In genomic region chr5:138757135-138757534, GRCm38 (mm10) we compare ENCODE assay signal across 9 mouse cellular contexts. TPM values are rescaled to one million over a fixed set of nuclear protein-coding genes. Genes with fewer than 3 reads are reported as not detected.
A peak's percentile ranks its signal among the peaks of the same experiment; 100 is the strongest.
DNase-seq lines count a peak whose midpoint lies in the region; ATAC-seq and TF ChIP-seq lines count a peak whose summit lies in the region.
"Had no signal": no experiment of that assay in that cellular context is flagged by ENCODE, and none has a peak within 500 bp of the region (broad histone marks: within the 10 kb centered on the region; RNA-seq: fewer than 3 reads in every experiment).

No protein-coding gene starts in this region.

- H3K4me1 ChIP-seq in forebrain, embryonic 14.5 days (ENCODE audit: control insufficient read depth, insufficient read depth, low read length), result peaks cover 34% of the 10 kb centered on the region
- H3K4me1 ChIP-seq in liver, embryonic 12.5 days, result 0 out of 2 replicates have a peak, but pooled peaks cover 5% of the 10 kb centered on the region
- peaks cover 65% of the 10 kb centered on the region for H3K4me1 ChIP-seq in neural tube, embryonic 14.5 days (ENCODE audit: control insufficient read depth, insufficient read depth, low read length)

- no peak overlapping the region for H3K27ac ChIP-seq in left cerebral cortex, adult 2 months
- peak overlapping the region; percentile 97 for H3K27ac ChIP-seq in forebrain, embryonic 14.5 days (ENCODE audit: low read depth, low read length)
- peak overlapping the region; percentile 42; the same call in 1 of the 2 replicates for H3K27ac ChIP-seq in liver, embryonic 12.5 days
- peak overlapping the region; percentile 98 for H3K27ac ChIP-seq in neural tube, embryonic 14.5 days (ENCODE audit: low read depth, low read length)
- H3K27ac ChIP-seq: embryonic facial prominence, embryonic 15.5 days had no signal

- H3K9me3 ChIP-seq in forebrain, embryonic 14.5 days (replicated peaks; ENCODE audit: control insufficient read depth, low read length), result no peaks in the 10 kb centered on the region
- H3K9me3 ChIP-seq in liver, embryonic 12.5 days (replicated peaks), result no peaks in the 10 kb centered on the region
- no peaks in the 10 kb centered on the region for H3K9me3 ChIP-seq in neural tube, embryonic 14.5 days (ENCODE audit: control insufficient read depth, low read length)
- H3K9me3 ChIP-seq: embryonic facial prominence, embryonic 15.5 days had no signal

- DNase-seq in left cerebral cortex, adult 2 months (ENCODE audit: extremely low spot score in 1 of 2, low spot score in 2 of 2), result no peak
- DNase-seq in left cerebral cortex, postnatal 14 days (ENCODE audit: low spot score in 2 of 2), result no peak
- no peak for DNase-seq in forebrain, embryonic 14.5 days (ENCODE audit: low spot score)
- no peak for DNase-seq in layer of hippocampus, adult 18-20 months (ENCODE audit: low spot score in 2 of 2)
- DNase-seq in gastrocnemius, adult 18-20 months (ENCODE audit: low spot score), result no peak
- no peak for DNase-seq in adipocyte (ENCODE audit: low spot score)

- WGBS in forebrain, embryonic 14.5 days, result 51% methylated on average over 6 of the region's 6 CpGs
- 56% methylated on average over 6 of the region's 6 CpGs for WGBS in liver, embryonic 12.5 days (ENCODE audit: insufficient replicate concordance)
- WGBS in neural tube, embryonic 14.5 days, result 50% methylated on average over 6 of the region's 6 CpGs

- H3K4me3 ChIP-seq in left cerebral cortex, adult 2 months, result peak overlapping the region; percentile 86
- peak overlapping the region; percentile 77 for H3K4me3 ChIP-seq in forebrain, embryonic 14.5 days (ENCODE audit: low read depth, low read length)
- H3K4me3 ChIP-seq in liver, embryonic 12.5 days, result peak overlapping the region; percentile 6; the same call in 1 of the 2 replicates
- peak overlapping the region; percentile 60 for H3K4me3 ChIP-seq in neural tube, embryonic 14.5 days (ENCODE audit: low read depth, low read length)

- peak overlapping the region; percentile 92 for H3K9ac ChIP-seq in forebrain, embryonic 14.5 days (ENCODE audit: low read length)
- H3K9ac ChIP-seq in liver, embryonic 12.5 days, result no peak overlapping the region
- H3K9ac ChIP-seq in neural tube, embryonic 14.5 days (replicated peaks; ENCODE audit: low read depth, low read length), result peak overlapping the region; percentile 93
- H3K9ac ChIP-seq: embryonic facial prominence, embryonic 15.5 days had no signal

- intact Hi-C loops in left cerebral cortex, adult 2 months (cut with DNase I), result no loop called here
- intact Hi-C loops in left cerebral cortex, postnatal 14 days (cut with DNase I), result no loop called here

- H3K36me3 ChIP-seq in forebrain, embryonic 14.5 days (ENCODE audit: control insufficient read depth, insufficient read depth, low read length), result peaks cover 35% of the 10 kb centered on the region
- no peaks in the 10 kb centered on the region for H3K36me3 ChIP-seq in liver, embryonic 12.5 days
- peaks cover 23% of the 10 kb centered on the region; the same call in 1 of the 2 replicates for H3K36me3 ChIP-seq in neural tube, embryonic 14.5 days (ENCODE audit: control insufficient read depth, insufficient read depth, low read length)
- H3K36me3 ChIP-seq: embryonic facial prominence, embryonic 15.5 days had no signal

- ATAC-seq in forebrain, embryonic 14.5 days, result no peak
- ATAC-seq in liver, embryonic 12.5 days, result no peak
- ATAC-seq in neural tube, embryonic 14.5 days (ENCODE audit: low read depth), result no peak

- peak overlapping the region; percentile 92 for H3K4me2 ChIP-seq in forebrain, embryonic 14.5 days (ENCODE audit: low read length)
- peak overlapping the region; percentile 35 for H3K4me2 ChIP-seq in liver, embryonic 12.5 days
- H3K4me2 ChIP-seq in neural tube, embryonic 14.5 days (ENCODE audit: low read depth, low read length), result peak overlapping the region; percentile 94

- no peak for TF ChIP-seq CTCF in left cerebral cortex, adult 2 months (IDR thresholded peaks at IDR 0.05)

- no peaks in the 10 kb centered on the region for H3K27me3 ChIP-seq in forebrain, embryonic 14.5 days (replicated peaks; ENCODE audit: control insufficient read depth, insufficient read depth, low read length)
- H3K27me3 ChIP-seq in liver, embryonic 12.5 days (replicated peaks), result peaks cover 60% of the 10 kb centered on the region
- no peaks in the 10 kb centered on the region for H3K27me3 ChIP-seq in neural tube, embryonic 14.5 days (ENCODE audit: control insufficient read depth, insufficient read depth, low read length)

RNA-seq across cellular contexts. Expression of gene Fam20c, which starts 2.8 kb away (rescaled TPM):
- total RNA-seq in left cerebral cortex, adult 2 months (2021), result 10 to 100 TPM; 33.2 to 37.4 TPM
- total RNA-seq in left cerebral cortex, postnatal 14 days (2021), result 10 to 100 TPM; 37.9 to 42.1 TPM
- 35.7 and 46.9 TPM in 2 replicates for polyA plus RNA-seq in forebrain, embryonic 14.5 days (2014; fragmentation: Nextera tagmentation; extraction: Ambion mirVana)
- 8.1 and 9.7 TPM in 2 replicates for polyA plus RNA-seq in liver, embryonic 12.5 days (2016; fragmentation: Nextera tagmentation; extraction: Ambion mirVana)
- 56.8 and 64.6 TPM in 2 replicates for polyA plus RNA-seq in neural tube, embryonic 14.5 days (2014; fragmentation: Nextera tagmentation; extraction: Ambion mirVana)
- total RNA-seq in layer of hippocampus, adult 18-20 months (2021), result 10 to 100 TPM; 32.2 to 33.9 TPM
- total RNA-seq in gastrocnemius, adult 18-20 months (2021), result 10 to 100 TPM; 22.4 to 24.6 TPM

Comparison
In these comparisons a context has a peak if more than half of its experiments do, and no peak if none do; other contexts are left out.
1. H3K4me3 ChIP-seq: peak in every context shown above with its lines; median percentile 86 in left cerebral cortex, adult 2 months; 77 in forebrain, embryonic 14.5 days; 60 in neural tube, embryonic 14.5 days; 6 in liver, embryonic 12.5 days.
2. H3K4me2 ChIP-seq: peak in every context shown above with its lines; median percentile 94 in neural tube, embryonic 14.5 days; 92 in forebrain, embryonic 14.5 days; 35 in liver, embryonic 12.5 days.